Mouse (Mus musculus): ENCODE results near the gene Hhat.

- TF ChIP-seq CTCF (IDR thresholded peaks at IDR 0.05; ENCODE audit: borderline replicate concordance, insufficient read depth, low read length) (no peak), POLR2A (IDR thresholded peaks at IDR 0.05; ENCODE audit: low read depth, low read length) (no peak)
Measured at GRCm38 (mm10) chr1:192791897-192792361, 20.9 kb upstream of the Hhat start.
